Mouse (Mus musculus) CD4-positive, CD25-positive, alpha-beta regulatory T cell, adult 2 months (primary cell): ENCODE data around the gene Olfr134.
"Not testable (repeated sequence)": the region's sequence is repeated elsewhere in the genome, so short reads cannot be mapped to it uniquely, and the experiment has no call there.

Experiments
- DNase-seq: peaks from one replicate; pipeline ENCODE4 v3.0.0-alpha.2; 2012; ENCODE audit warnings: low read depth, low spot score

Olfr134 gene

DNA sequence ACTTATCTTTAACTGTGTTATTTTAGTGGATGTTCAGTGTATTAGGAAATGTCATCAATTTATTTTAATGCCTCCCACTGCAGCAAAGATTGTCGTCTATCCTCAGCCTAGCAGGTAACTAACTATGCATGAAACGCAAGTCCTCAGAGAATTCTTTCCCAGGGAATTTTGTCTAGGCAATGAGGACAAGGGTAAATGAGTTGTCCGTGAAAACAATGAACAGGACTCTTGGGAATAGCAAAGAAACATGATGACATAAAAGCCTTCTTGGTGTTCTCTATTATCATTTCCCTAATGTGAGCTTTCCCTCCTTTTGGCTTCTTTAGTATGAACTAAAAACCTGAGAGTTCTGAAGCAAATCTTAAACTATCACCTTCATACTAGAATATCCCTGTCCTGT is at the start of gene Olfr134:
Olfr134 (plus strand) TSS at position 301 of the 400 bp plus-strand sequence.
- no peak for DNase-seq

DNA sequence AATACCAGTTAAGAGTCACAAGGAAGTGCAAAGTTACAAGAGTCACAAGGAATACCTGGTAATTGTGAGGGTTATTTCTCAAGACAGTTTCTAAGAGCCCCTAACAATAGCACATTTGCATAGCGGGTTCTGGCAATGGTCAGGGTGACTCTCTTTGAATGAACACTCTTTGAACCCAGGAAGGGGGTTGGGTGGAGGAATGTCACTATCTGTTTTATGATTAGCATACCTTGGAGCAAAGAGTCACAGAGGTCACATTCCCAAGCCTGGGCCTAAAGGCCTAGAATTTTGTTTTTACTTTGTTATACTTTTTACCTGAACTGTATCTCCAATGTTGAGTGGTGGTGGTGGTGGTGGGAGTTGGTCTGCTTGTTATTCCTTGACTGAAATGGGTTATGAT is 47.0 kb upstream of the Olfr134 start:
- not testable (repeated sequence) for DNase-seq

GRCm38 (mm10) chr17:38125371-38125770 is 45.8 kb upstream of the Olfr134 start:
- DNase-seq: not testable (repeated sequence)

DNA sequence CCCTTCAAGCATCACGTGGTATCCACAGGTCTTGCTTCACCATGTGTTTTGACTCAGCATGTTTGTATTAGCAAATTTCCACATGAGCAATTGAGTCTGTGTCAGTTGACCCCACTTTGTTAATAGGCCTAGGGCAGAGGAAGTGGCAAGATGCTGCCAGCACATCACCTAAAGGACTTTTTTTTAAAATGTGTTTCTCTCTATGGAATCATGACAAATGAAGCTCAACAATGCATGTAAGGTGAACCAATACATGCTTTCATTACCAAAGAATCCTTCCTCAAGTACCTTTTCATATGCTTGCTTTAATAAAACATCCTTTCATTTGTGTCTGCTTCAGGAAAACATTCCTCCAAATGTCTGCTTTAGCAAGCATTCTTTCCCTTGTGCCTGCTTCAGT is 36.8 kb upstream of the Olfr134 start, which contains the start of gene Olfr132:
Olfr132 (minus strand) TSS at position 101 of the 400 bp plus-strand sequence.
- DNase-seq: no peak

DNA sequence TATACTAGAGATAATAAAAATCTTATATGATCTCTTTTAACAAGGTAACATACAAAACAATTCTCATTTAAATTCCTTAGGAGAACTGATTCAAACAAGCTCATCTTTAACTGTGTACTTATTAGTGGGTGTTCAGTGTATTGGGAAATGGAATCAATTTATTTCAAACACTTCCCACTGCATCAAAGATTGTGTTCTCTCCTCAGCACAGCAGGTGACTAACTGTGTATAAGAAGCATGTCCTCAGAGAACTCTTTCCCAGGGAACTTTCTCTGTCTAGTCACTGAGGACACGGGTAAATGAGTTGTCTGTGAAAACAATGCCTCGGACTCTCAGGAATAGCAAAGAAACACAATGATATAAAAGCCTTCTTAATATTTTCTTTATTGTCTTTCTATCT is 26.2 kb upstream of the Olfr134 start, which contains the start of gene Olfr133:
Olfr133 (plus strand) TSS at position 301 of the 400 bp plus-strand sequence.
- DNase-seq: no peak

DNA sequence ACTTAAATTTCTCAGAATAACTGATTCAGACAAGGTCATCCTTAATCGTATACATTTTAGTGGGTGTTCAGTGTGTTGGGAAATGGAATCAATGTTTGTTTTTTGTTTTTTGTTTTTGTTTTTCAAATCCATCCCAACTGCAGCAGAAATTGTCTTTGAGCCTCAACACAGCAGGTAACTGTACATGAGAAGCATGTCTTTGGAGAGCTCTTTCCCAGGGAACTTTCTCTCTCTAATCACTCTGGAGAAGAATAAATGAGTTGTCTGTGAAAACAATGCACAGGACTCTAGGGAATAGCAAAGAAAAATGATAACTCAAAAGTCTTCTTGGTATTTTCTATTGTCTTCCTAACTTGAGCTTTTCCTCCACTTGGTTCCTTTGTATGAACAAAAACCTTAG is 32.8 kb downstream of the Olfr134 start, which contains the start of gene Olfr135:
Olfr135 (plus strand) TSS at position 301 of the 400 bp plus-strand sequence.
- no peak for DNase-seq
